ENCODE assay signal across 8 mouse cellular contexts in the genomic region with DNA sequence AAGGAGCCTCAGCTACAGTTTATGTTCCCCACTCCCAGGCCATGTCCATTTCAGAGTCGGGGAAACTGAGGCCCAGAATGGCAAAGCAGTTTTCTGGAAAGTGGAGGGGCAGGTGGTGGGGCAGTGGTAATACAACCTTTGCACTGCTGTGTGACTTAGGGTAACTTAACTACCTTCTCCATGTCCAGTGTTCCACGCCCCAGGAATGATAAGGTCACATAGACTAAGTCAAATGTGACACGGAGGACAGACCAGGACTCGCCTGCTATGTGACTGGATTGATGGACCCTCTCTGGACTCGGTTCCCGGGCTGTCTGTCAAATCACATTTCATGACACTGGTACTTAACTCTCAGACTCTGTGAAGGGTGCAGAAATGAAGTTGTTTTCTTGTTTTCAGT. TPM values are rescaled to one million over a fixed set of nuclear protein-coding genes. Genes with fewer than 3 reads are reported as not detected.
DNase-seq lines count a peak whose midpoint lies in the region; ATAC-seq lines count a peak whose summit lies in the region.

No protein-coding gene starts in this region.

- intact Hi-C loops in heart, postnatal 36 days (cut with DNase I), result loop anchor here (2.0 kb wide), 1 partner anchor 310 kb away; a partner anchor contains a TSS

- no peak for DNase-seq in heart, postnatal 36 days
- peak; percentile 9 for DNase-seq in 3T3-L1 (ENCODE audit: low read depth, low spot score)
- no peak for DNase-seq in forebrain, embryonic 11.5 days (ENCODE audit: low spot score)
- DNase-seq in liver, embryonic 13.5 days, result no peak
- DNase-seq in frontal cortex, postnatal 10 days (ENCODE audit: low spot score in 2 of 2), result no peak
- no peak for DNase-seq in cerebellum, postnatal 4 days (ENCODE audit: low spot score in 2 of 2)
- no peak for DNase-seq in urinary bladder, postnatal 10 days (ENCODE audit: low spot score)

- no peaks in the 10 kb centered on the region for H3K9me3 ChIP-seq in heart, embryonic 11.5 days (replicated peaks; ENCODE audit: control insufficient read depth, low read length)
- H3K9me3 ChIP-seq in forebrain, embryonic 11.5 days (ENCODE audit: control insufficient read depth, low read length), result no peaks in the 10 kb centered on the region
- no peaks in the 10 kb centered on the region for H3K9me3 ChIP-seq in liver, embryonic 13.5 days (replicated peaks)

- H3K36me3 ChIP-seq in heart, embryonic 11.5 days (ENCODE audit: control insufficient read depth, insufficient read depth, low read length), result no peaks in the 10 kb centered on the region
- H3K36me3 ChIP-seq in forebrain, embryonic 11.5 days (ENCODE audit: control insufficient read depth, insufficient read depth, low read length), result no peaks in the 10 kb centered on the region
- no peaks in the 10 kb centered on the region for H3K36me3 ChIP-seq in liver, embryonic 13.5 days

- H3K4me3 ChIP-seq in heart, embryonic 11.5 days (ENCODE audit: low read depth, low read length), result peak overlapping the region; percentile 32; the same call in 1 of the 2 replicates
- no peak overlapping the region for H3K4me3 ChIP-seq in forebrain, embryonic 11.5 days (ENCODE audit: low read depth, low read length)
- peak overlapping the region; percentile 68 for H3K4me3 ChIP-seq in liver, embryonic 13.5 days (replicated peaks)

- H3K27ac ChIP-seq in heart, embryonic 11.5 days (ENCODE audit: low read depth, low read length), result no peak overlapping the region
- no peak overlapping the region for H3K27ac ChIP-seq in forebrain, embryonic 11.5 days (ENCODE audit: low read depth, low read length)
- no peak overlapping the region for H3K27ac ChIP-seq in liver, embryonic 13.5 days

- no peak overlapping the region for H3K9ac ChIP-seq in heart, embryonic 11.5 days (ENCODE audit: low read depth, low read length)
- H3K9ac ChIP-seq in forebrain, embryonic 11.5 days (ENCODE audit: low read length), result no peak overlapping the region
- H3K9ac ChIP-seq in liver, embryonic 13.5 days, result peak overlapping the region; percentile 74

- 0 out of 2 replicates have a peak, but pooled peaks cover 3% of the 10 kb centered on the region for H3K4me1 ChIP-seq in heart, embryonic 11.5 days (ENCODE audit: control insufficient read depth, insufficient read depth, low read length)
- H3K4me1 ChIP-seq in forebrain, embryonic 11.5 days (replicated peaks; ENCODE audit: control insufficient read depth, insufficient read depth, low read length), result peaks cover 3% of the 10 kb centered on the region
- peaks cover 16% of the 10 kb centered on the region for H3K4me1 ChIP-seq in liver, embryonic 13.5 days (replicated peaks)

- peak overlapping the region; percentile 61 for H3K4me2 ChIP-seq in heart, embryonic 11.5 days
- peak overlapping the region; percentile 44 for H3K4me2 ChIP-seq in forebrain, embryonic 11.5 days (ENCODE audit: low read depth, low read length, severe bottlenecking)
- peak overlapping the region; percentile 76 for H3K4me2 ChIP-seq in liver, embryonic 13.5 days

- no peak for ATAC-seq in heart, embryonic 11.5 days (replicated peaks; ENCODE audit: insufficient number of reproducible peaks, low FRiP score, low TSS enrichment)
- no peak for ATAC-seq in forebrain, embryonic 11.5 days (replicated peaks; ENCODE audit: low FRiP score)
- no peak for ATAC-seq in liver, embryonic 13.5 days (ENCODE audit: low read depth)

- 67% methylated on average over 6 of the region's 6 CpGs for WGBS in heart, embryonic 11.5 days (ENCODE audit: insufficient replicate concordance)
- WGBS in forebrain, embryonic 11.5 days, result 82% methylated on average over 6 of the region's 6 CpGs
- 52% methylated on average over 6 of the region's 6 CpGs for WGBS in liver, embryonic 13.5 days (ENCODE audit: insufficient replicate concordance)

- H3K27me3 ChIP-seq in heart, embryonic 11.5 days (ENCODE audit: control insufficient read depth, insufficient read depth, low read length), result no peaks in the 10 kb centered on the region
- H3K27me3 ChIP-seq in forebrain, embryonic 11.5 days (ENCODE audit: control insufficient read depth, insufficient read depth, low read length), result no peaks in the 10 kb centered on the region
- no peaks in the 10 kb centered on the region for H3K27me3 ChIP-seq in liver, embryonic 13.5 days

RNA-seq across cellular contexts. Expression of a gene that starts 0.7 kb away (rescaled TPM):
- polyA plus RNA-seq in heart, embryonic 11.5 days (2014; fragmentation: Nextera tagmentation; extraction: Ambion mirVana), result 0.49 and 0.54 TPM in 2 replicates
- under 1 TPM; 0.62 to 0.89 TPM for total RNA-seq in heart, postnatal 36 days (2021)
- 0.36 TPM in 1 of 2 replicates, not detected in the other for polyA plus RNA-seq in forebrain, embryonic 11.5 days (2014; fragmentation: Nextera tagmentation; extraction: Ambion mirVana)
- 0.08 and 0.22 TPM in 2 replicates for polyA plus RNA-seq in liver, embryonic 13.5 days (2015; fragmentation: Nextera tagmentation; extraction: Ambion mirVana)

RNA-seq across cellular contexts. Expression of a gene that starts 17.7 kb away (rescaled TPM):
- not detected in 2 replicates for polyA plus RNA-seq in heart, embryonic 11.5 days (2014; fragmentation: Nextera tagmentation; extraction: Ambion mirVana)
- total RNA-seq in heart, postnatal 36 days (2021), result not detected
- polyA plus RNA-seq in forebrain, embryonic 11.5 days (2014; fragmentation: Nextera tagmentation; extraction: Ambion mirVana), result not detected in 2 replicates
- polyA plus RNA-seq in liver, embryonic 13.5 days (2015; fragmentation: Nextera tagmentation; extraction: Ambion mirVana), result not detected in 2 replicates

RNA-seq across cellular contexts. Expression of a gene that starts 34.1 kb away (rescaled TPM):
- polyA plus RNA-seq in heart, embryonic 11.5 days (2014; fragmentation: Nextera tagmentation; extraction: Ambion mirVana), result not detected in 2 replicates
- not detected for total RNA-seq in heart, postnatal 36 days (2021)
- not detected in 2 replicates for polyA plus RNA-seq in forebrain, embryonic 11.5 days (2014; fragmentation: Nextera tagmentation; extraction: Ambion mirVana)
- not detected in 2 replicates for polyA plus RNA-seq in liver, embryonic 13.5 days (2015; fragmentation: Nextera tagmentation; extraction: Ambion mirVana)

RNA-seq across cellular contexts. Expression of a gene that starts 35.6 kb away (rescaled TPM):
- polyA plus RNA-seq in heart, embryonic 11.5 days (2014; fragmentation: Nextera tagmentation; extraction: Ambion mirVana), result 0.09 and 0.11 TPM in 2 replicates
- under 1 TPM in 1 of 2 experiments, not detected in 1; 0.51 TPM for total RNA-seq in heart, postnatal 36 days (2021)
- 0.12 and 0.27 TPM in 2 replicates for polyA plus RNA-seq in forebrain, embryonic 11.5 days (2014; fragmentation: Nextera tagmentation; extraction: Ambion mirVana)
- 0.12 and 0.17 TPM in 2 replicates for polyA plus RNA-seq in liver, embryonic 13.5 days (2015; fragmentation: Nextera tagmentation; extraction: Ambion mirVana)

RNA-seq across cellular contexts. Expression of a gene that starts 48.2 kb away (rescaled TPM):
- polyA plus RNA-seq in heart, embryonic 11.5 days (2014; fragmentation: Nextera tagmentation; extraction: Ambion mirVana), result not detected in 2 replicates
- total RNA-seq in heart, postnatal 36 days (2021), result not detected
- not detected in 2 replicates for polyA plus RNA-seq in forebrain, embryonic 11.5 days (2014; fragmentation: Nextera tagmentation; extraction: Ambion mirVana)
- polyA plus RNA-seq in liver, embryonic 13.5 days (2015; fragmentation: Nextera tagmentation; extraction: Ambion mirVana), result not detected in 2 replicates
